Mouse (Mus musculus) midbrain, embryonic 14.5 days (tissue): ENCODE measurements around the gene Zfp970. TPM values are rescaled to one million over a fixed set of nuclear protein-coding genes. Genes with fewer than 3 reads are reported as not detected.

Source experiments
- polyA plus RNA-seq: library from polyadenylated mRNA; unstranded; fragments of >200 nt; fragmentation: Nextera tagmentation; extraction: Ambion mirVana; gene quantifications from 2 replicates; pipeline ENCODE4 v1.2.1, GENCODE M21; 2014

Gene Zfp970
- polyA plus RNA-seq, 1 experiment from 2014 or later, result 9.3 TPM

Other genes with a start within 250 kb of the Zfp970 start
- not detected in 2 replicates for gene Gm14409, start 197.7 kb upstream of the Zfp970 start, polyA plus RNA-seq
- gene Gm14412, start 140.4 kb upstream of the Zfp970 start, polyA plus RNA-seq, result 0.41 and 0.54 TPM in 2 replicates
- 10.0 and 10.9 TPM in 2 replicates for gene Gm14418, start 66.4 kb upstream of the Zfp970 start, polyA plus RNA-seq
- gene Gm14403, start 33.5 kb downstream of the Zfp970 start, polyA plus RNA-seq, result 2.9 and 4.5 TPM in 2 replicates
- gene Gm14406, start 113.5 kb downstream of the Zfp970 start, polyA plus RNA-seq, result not detected in 2 replicates